Mouse (Mus musculus) spleen, adult 2 months (tissue): ENCODE measurements around the gene Mall. TPM values are rescaled to one million over a fixed set of nuclear protein-coding genes. Genes with fewer than 3 reads are reported as not detected.

ENCODE experiments used
- DNase-seq, 2 experiments: peaks; one replicate each; pipeline versions ENCODE4 v3.0.0 to v3.0.0-alpha.2; 2012 to 2021; ENCODE audit warnings: low spot score in 2 of 2, low read depth in 1 of 2
- H3K27ac ChIP-seq: fragments of 200-500 bp; 2 replicates; pipeline ENCODE4 v1.5.1; 2012; ENCODE audit warnings: low read length, inconsistent platforms; ENCODE audit not compliant: insufficient read depth
- H3K27me3 ChIP-seq: fragments of 200-500 bp; 2 replicates; pipeline ENCODE4 v1.6.1; 2012; ENCODE audit warnings: mild to moderate bottlenecking, moderate library complexity, low read length, inconsistent platforms; ENCODE audit not compliant: control insufficient read depth, insufficient read depth
- H3K36me3 ChIP-seq: fragments of 200-500 bp; 2 replicates; pipeline ENCODE4 v1.6.1; 2012; ENCODE audit warnings: mild to moderate bottlenecking, low read length, inconsistent platforms; ENCODE audit not compliant: control insufficient read depth, insufficient read depth
- H3K4me1 ChIP-seq: fragments of 200-500 bp; 2 replicates; pipeline ENCODE4 v1.6.1; 2011; ENCODE audit warnings: inconsistent platforms; ENCODE audit not compliant: control insufficient read depth, insufficient read depth, insufficient read length
- H3K4me3 ChIP-seq: fragments of 200-500 bp; 2 replicates; pipeline ENCODE4 v1.5.1; 2011; ENCODE audit warnings: mild to moderate bottlenecking, inconsistent platforms; ENCODE audit not compliant: insufficient read depth, insufficient read length; ENCODE audit errors: extremely low read depth
- CTCF ChIP-seq: fragments of 200-500 bp; IDR thresholded peaks from 2 replicates; pipeline ENCODE4 v1.5.1; 2011; ENCODE audit warnings: mild to moderate bottlenecking, inconsistent platforms; ENCODE audit not compliant: insufficient read depth, insufficient read length, insufficient replicate concordance; ENCODE audit errors: extremely low read depth
- POLR2A ChIP-seq: fragments of 200-500 bp; IDR thresholded peaks from 2 replicates; pipeline ENCODE4 v1.6.1; 2011; ENCODE audit warnings: low read depth, low read length, inconsistent platforms
- WGBS: fragments of 180-500 bp; shearing (Covaris S2); methylation state at CpG from one replicate; pipeline ENCODE4 v1.1.7; 2018; 5-methylcytosine and 5-hydroxymethylcytosine counted together
- polyA plus RNA-seq: library from polyadenylated mRNA; depleted of rRNA; stranded (reverse); fragments of >200 nt; gene quantifications from 2 replicates; pipeline ENCODE4 v1.2.3, GENCODE M21; 2012; rRNA removed

The Mall gene
- polyA plus RNA-seq: 0.30 and 0.41 TPM in 2 replicates

GRCm38 (mm10) chr2:127729671-127730070 is at the start of gene Mall:
Gene Mall (minus strand): TSS chr2:127729932.
- Histone ChIP-seq H3K36me3 (no peaks in the 10 kb centered on the region), H3K27ac (no peak within 1 kb of the TSS), H3K27me3 (peaks cover 12% of the 10 kb centered on the region), H3K4me3 (no peak within 1 kb of the TSS), H3K4me1 (peaks cover 3% of the 10 kb centered on the region; the same call in 1 of the 2 replicates)
- TF ChIP-seq CTCF: no peak
- TF ChIP-seq POLR2A: no peak
- WGBS: 3% methylated on average over 26 of the region's 26 CpGs
- no peak for DNase-seq

DNA sequence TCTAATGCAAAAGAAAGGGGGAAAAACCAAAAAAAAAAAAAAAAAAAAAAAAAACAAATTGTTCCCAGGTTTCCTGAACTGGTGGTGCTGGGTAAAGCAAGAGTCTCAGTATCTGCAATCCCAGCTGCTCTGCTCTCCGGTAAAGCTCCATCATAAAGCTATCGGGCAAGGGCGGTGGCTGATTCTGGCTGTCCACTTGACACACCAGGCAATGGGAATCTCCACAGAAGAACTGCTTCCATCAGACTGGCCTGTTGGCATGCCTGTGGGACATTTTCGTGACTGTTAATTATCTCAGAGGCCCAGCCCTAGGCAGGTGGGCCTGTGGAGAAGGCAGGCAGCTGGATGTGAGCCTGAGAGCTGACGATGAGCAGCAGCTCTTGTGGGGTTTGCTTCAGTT is 48.7 kb upstream of the Mall start:
- TF ChIP-seq POLR2A (no peak), CTCF (no peak)
- Histone ChIP-seq H3K27ac (no peak overlapping the region), H3K4me1 (no peaks in the 10 kb centered on the region), H3K36me3 (no peaks in the 10 kb centered on the region), H3K4me3 (no peak overlapping the region), H3K27me3 (no peaks in the 10 kb centered on the region)
- 93% methylated on average over 5 of the region's 5 CpGs for WGBS
- no peak for DNase-seq

DNA sequence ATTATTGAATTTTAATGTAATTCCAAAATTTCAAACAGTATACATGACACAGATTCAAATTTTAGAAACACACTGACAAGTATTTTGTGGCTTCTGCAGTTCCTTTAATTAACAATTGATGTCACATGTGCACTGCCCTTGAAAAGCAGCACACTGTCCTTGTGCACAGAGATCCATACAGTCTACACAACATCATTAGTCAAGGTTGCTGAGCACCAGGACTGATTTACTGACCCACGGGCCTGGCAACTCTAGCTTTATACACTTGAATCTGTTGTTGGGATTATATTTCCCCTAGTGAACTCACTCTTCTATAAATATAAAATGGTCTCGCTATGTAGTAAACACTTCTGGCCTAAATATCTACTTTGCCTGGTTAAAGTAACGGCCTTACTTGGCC is 45.3 kb upstream of the Mall start:
- Histone ChIP-seq H3K4me1 (no peaks in the 10 kb centered on the region), H3K27me3 (no peaks in the 10 kb centered on the region), H3K27ac (no peak overlapping the region), H3K4me3 (no peak overlapping the region), H3K36me3 (no peaks in the 10 kb centered on the region)
- TF ChIP-seq POLR2A: no peak
- no peak for TF ChIP-seq CTCF
- WGBS: 94% methylated on average over 3 of the region's 3 CpGs
- DNase-seq: no peak

DNA sequence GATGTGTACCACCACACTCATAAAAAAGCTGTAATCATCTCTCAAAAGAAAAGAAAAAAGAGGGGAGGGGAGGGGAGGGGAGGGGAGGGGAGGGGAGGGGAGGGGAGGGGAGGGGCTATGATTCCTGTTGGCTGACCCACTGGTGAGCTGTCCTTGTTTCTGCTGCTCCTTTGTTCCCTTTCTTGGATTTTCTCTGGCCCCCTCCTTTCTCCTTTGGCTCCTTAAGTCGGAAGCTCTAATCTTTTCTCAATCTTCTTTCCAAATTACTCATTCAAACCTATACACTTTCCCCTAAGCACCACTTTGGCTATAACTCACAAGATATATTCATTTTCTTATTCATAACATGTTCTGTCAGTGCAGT is 44.8 kb upstream of the Mall start:
- 96% methylated on average over 1 of the region's 1 CpGs for WGBS
- Histone ChIP-seq H3K27ac (no peak overlapping the region), H3K27me3 (no peaks in the 10 kb centered on the region), H3K4me1 (no peaks in the 10 kb centered on the region), H3K4me3 (no peak overlapping the region), H3K36me3 (no peaks in the 10 kb centered on the region)
- DNase-seq: no peak
- TF ChIP-seq CTCF (no peak), POLR2A (no peak)

GRCm38 (mm10) chr2:127773938-127774577 is 44.3 kb upstream of the Mall start:
- Histone ChIP-seq H3K27ac (no peak overlapping the region), H3K4me1 (no peaks in the 10 kb centered on the region), H3K36me3 (no peaks in the 10 kb centered on the region), H3K4me3 (no peak overlapping the region), H3K27me3 (no peaks in the 10 kb centered on the region)
- no peak for DNase-seq
- WGBS: 80% methylated on average over 15 of the region's 15 CpGs
- TF ChIP-seq CTCF (no peak), POLR2A (no peak)

DNA sequence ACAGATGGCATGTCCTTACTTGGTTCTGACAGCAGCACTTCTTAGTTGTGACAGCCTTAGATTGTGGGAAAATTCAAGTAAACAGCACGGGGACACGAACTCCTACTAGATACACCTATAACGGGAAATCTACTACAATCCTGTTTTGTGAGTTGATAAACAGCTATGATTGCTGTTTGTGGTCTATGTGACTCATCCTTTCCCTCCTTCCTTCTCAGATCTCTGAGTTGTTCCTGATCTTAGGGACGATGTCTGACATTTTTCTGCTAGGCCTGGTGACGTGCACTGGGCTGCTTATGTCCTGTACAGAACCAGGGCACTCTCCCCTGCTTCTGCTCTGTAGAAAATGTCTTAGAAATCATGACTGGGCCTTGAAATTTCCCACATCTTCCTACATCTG is 31.9 kb upstream of the Mall start:
- TF ChIP-seq POLR2A (no peak), CTCF (no peak)
- Histone ChIP-seq H3K4me1 (no peaks in the 10 kb centered on the region), H3K27ac (no peak overlapping the region), H3K27me3 (no peaks in the 10 kb centered on the region), H3K4me3 (no peak overlapping the region), H3K36me3 (no peaks in the 10 kb centered on the region)
- no peak for DNase-seq
- 96% methylated on average over 5 of the region's 5 CpGs for WGBS

- H3K27me3 ChIP-seq: no peaks in the 10 kb centered on the region
- 68% methylated on average over 10 of the region's 10 CpGs for WGBS
- TF ChIP-seq CTCF (no peak), POLR2A (no peak)
Observed at GRCm38 (mm10) chr2:127760429-127761000, 30.8 kb upstream of the Mall start.

More at GRCm38 (mm10) chr2:127760429-127761000, 30.8 kb upstream of the Mall start:
- Histone ChIP-seq H3K4me1 (no peaks in the 10 kb centered on the region), H3K4me3 (no peak overlapping the region), H3K27ac (no peak overlapping the region), H3K36me3 (no peaks in the 10 kb centered on the region)
- no peak for DNase-seq
